9 mouse cellular contexts compared by ENCODE assay signal in genomic region chr3:32537556-32537955, GRCm38 (mm10). TPM values are rescaled to one million over a fixed set of nuclear protein-coding genes. Genes with fewer than 3 reads are reported as not detected.
DNase-seq lines count a peak whose midpoint lies in the region; ATAC-seq and TF ChIP-seq lines count a peak whose summit lies in the region.
"Had no signal": no experiment of that assay in that cellular context is flagged by ENCODE, and none has a peak within 500 bp of the region (broad histone marks: within the 10 kb centered on the region; RNA-seq: fewer than 3 reads in every experiment).

No protein-coding gene starts in this region.

- H3K27me3 ChIP-seq in lung, postnatal 0 days (replicated peaks; ENCODE audit: insufficient read depth, low read length) = no peaks in the 10 kb centered on the region
- H3K27me3 ChIP-seq in neural tube, embryonic 15.5 days (replicated peaks) = no peaks in the 10 kb centered on the region

- H3K4me3 ChIP-seq in lung, postnatal 0 days (ENCODE audit: low read depth, low read length) = no peak overlapping the region
- no peak overlapping the region for H3K4me3 ChIP-seq in neural tube, embryonic 15.5 days (replicated peaks)

- no peak for TF ChIP-seq EP300 in lung, postnatal 0 days (IDR thresholded peaks at IDR 0.05)

- 74% methylated on average over 1 of the region's 1 CpGs for WGBS in lung, postnatal 0 days
- 24% methylated on average over 1 of the region's 1 CpGs for WGBS in neural tube, embryonic 15.5 days

- H3K4me2 ChIP-seq in lung, postnatal 0 days (replicated peaks; ENCODE audit: low read depth, low read length) = no peak overlapping the region
- no peak overlapping the region for H3K4me2 ChIP-seq in neural tube, embryonic 15.5 days

- H3K27ac ChIP-seq in lung, postnatal 0 days (ENCODE audit: low read length) = no peak overlapping the region
- H3K27ac ChIP-seq in neural tube, embryonic 15.5 days (replicated peaks) = no peak overlapping the region

- 0 out of 2 replicates have a peak, but pooled peaks cover 3% of the 10 kb centered on the region for H3K4me1 ChIP-seq in lung, postnatal 0 days (ENCODE audit: insufficient read depth, low read depth, low read length)
- no peaks in the 10 kb centered on the region for H3K4me1 ChIP-seq in neural tube, embryonic 15.5 days

- peak; percentile 46 for DNase-seq in 3T3-L1 (ENCODE audit: low read depth, low spot score)
- DNase-seq in adrenal gland, adult 2 months = peak; percentile 84
- peak; percentile 15 to 17 for DNase-seq in frontal cortex, postnatal 10 days (ENCODE audit: low spot score in 2 of 2)
- DNase-seq in kidney, postnatal 4 days = peak; percentile 8 to 28
- DNase-seq in lung, postnatal 0 days (ENCODE audit: low spot score) = peak; percentile 60
- no peak for DNase-seq in thymus, postnatal 14 days

- peak; percentile 78 for ATAC-seq in lung, postnatal 0 days
- no peak for ATAC-seq in erythroid progenitor cell, adult 5-6 weeks (replicated peaks; ENCODE audit: low FRiP score, poor library complexity, severe bottlenecking)
- no peak for ATAC-seq in neural tube, embryonic 15.5 days (ENCODE audit: low FRiP score)

- no peak overlapping the region for H3K9ac ChIP-seq in lung, postnatal 0 days (replicated peaks; ENCODE audit: low read depth)
- no peak overlapping the region for H3K9ac ChIP-seq in neural tube, embryonic 15.5 days (replicated peaks)

- TF ChIP-seq CTCF in lung, postnatal 0 days (IDR thresholded peaks at IDR 0.05) = no peak

- H3K36me3 ChIP-seq in lung, postnatal 0 days (ENCODE audit: insufficient read depth, low read length) = no peaks in the 10 kb centered on the region; the same call in 1 of the 2 replicates
- peaks cover 59% of the 10 kb centered on the region for H3K36me3 ChIP-seq in neural tube, embryonic 15.5 days

- no peaks in the 10 kb centered on the region for H3K9me3 ChIP-seq in lung, postnatal 0 days (ENCODE audit: low read length)
- no peaks in the 10 kb centered on the region for H3K9me3 ChIP-seq in neural tube, embryonic 15.5 days (replicated peaks)

RNA-seq across cellular contexts. Expression of gene Mfn1, which starts 8.3 kb away (rescaled TPM):
- 10 to 100 TPM; 76.0 to 80.1 TPM for total RNA-seq in adrenal gland, adult 2 months (2021)
- 6.6 and 7.3 TPM in 2 replicates for polyA plus RNA-seq in adrenal gland, adult 2 months (2012; rRNA removed)
- 19.5 and 22.1 TPM in 2 replicates for polyA plus RNA-seq in lung, postnatal 0 days (2015; fragmentation: Nextera tagmentation; extraction: Ambion mirVana)
- total RNA-seq in erythroid progenitor cell, adult 5-6 weeks (2015; ENCODE audit: low replicate concordance) = 27.2 and 40.0 TPM in 2 replicates
- total RNA-seq in erythroid progenitor cell, adult 5-6 weeks (2017; ENCODE audit: low replicate concordance) = 15.8 and 51.1 TPM in 2 replicates
- polyA plus RNA-seq in neural tube, embryonic 15.5 days (2015; fragmentation: Nextera tagmentation; extraction: Ambion mirVana) = 40.5 and 46.2 TPM in 2 replicates

RNA-seq across cellular contexts. Expression of gene Zfp639, which starts 27.5 kb away (rescaled TPM):
- total RNA-seq in adrenal gland, adult 2 months (2021) = 10 to 100 TPM; 30.7 to 31.9 TPM
- 14.1 and 19.7 TPM in 2 replicates for polyA plus RNA-seq in adrenal gland, adult 2 months (2012; rRNA removed)
- polyA plus RNA-seq in lung, postnatal 0 days (2015; fragmentation: Nextera tagmentation; extraction: Ambion mirVana) = 28.9 and 33.9 TPM in 2 replicates
- 46.1 and 51.2 TPM in 2 replicates for total RNA-seq in erythroid progenitor cell, adult 5-6 weeks (2015; ENCODE audit: low replicate concordance)
- 12.1 and 18.3 TPM in 2 replicates for total RNA-seq in erythroid progenitor cell, adult 5-6 weeks (2017; ENCODE audit: low replicate concordance)
- polyA plus RNA-seq in neural tube, embryonic 15.5 days (2015; fragmentation: Nextera tagmentation; extraction: Ambion mirVana) = 37.0 and 40.8 TPM in 2 replicates

RNA-seq across cellular contexts. Expression of gene Kcnmb3, which starts 45.5 kb away (rescaled TPM):
- 1 to 10 TPM in 1 of 2 experiments, under 1 TPM in 1; 0.17 to 1.2 TPM for total RNA-seq in adrenal gland, adult 2 months (2021)
- not detected in 2 replicates for polyA plus RNA-seq in adrenal gland, adult 2 months (2012; rRNA removed)
- 0.07 and 0.16 TPM in 2 replicates for polyA plus RNA-seq in lung, postnatal 0 days (2015; fragmentation: Nextera tagmentation; extraction: Ambion mirVana)
- not detected in 2 replicates for total RNA-seq in erythroid progenitor cell, adult 5-6 weeks (2015; ENCODE audit: low replicate concordance)
- total RNA-seq in erythroid progenitor cell, adult 5-6 weeks (2017; ENCODE audit: low replicate concordance) = not detected in 2 replicates
- polyA plus RNA-seq in neural tube, embryonic 15.5 days (2015; fragmentation: Nextera tagmentation; extraction: Ambion mirVana) = not detected in 2 replicates
- polyA plus RNA-seq: heart, embryonic 14.5 days had no signal
